Mouse (Mus musculus) neural tube, embryonic 11.5 days (tissue): ENCODE results near the gene Selenos. TPM values are rescaled to one million over a fixed set of nuclear protein-coding genes. Genes with fewer than 3 reads are reported as not detected.

Source experiments
- ATAC-seq: fragments of 200-750 bp; cut with Nextera tagmentation; 2 replicates; pipeline ENCODE4 v1.8.0; 2017; ENCODE audit warnings: moderate number of reproducible peaks, mild to moderate bottlenecking, moderate TSS enrichment, moderate library complexity; ENCODE audit not compliant: insufficient read depth, low FRiP score, low TSS enrichment
- DNase-seq: peaks from one replicate; pipeline ENCODE4 v3.0.0-alpha.2; 2015; ENCODE audit warnings: low spot score
- H3K27ac ChIP-seq: fragments of 300-500 bp; sonication (generic); 2 replicates; pipeline ENCODE4 v1.5.1; 2014; ENCODE audit warnings: low read depth, mild to moderate bottlenecking, low read length
- H3K27me3 ChIP-seq: fragments of 300-500 bp; sonication (generic); 2 replicates; pipeline ENCODE4 v1.6.1; 2014; ENCODE audit warnings: mild to moderate bottlenecking, low read length, mixed read lengths; ENCODE audit not compliant: control insufficient read depth, insufficient read depth
- H3K36me3 ChIP-seq: fragments of 300-500 bp; sonication (generic); 2 replicates; pipeline ENCODE4 v1.6.1; 2014; ENCODE audit warnings: mild to moderate bottlenecking, low read length, moderate library complexity, mixed read lengths; ENCODE audit not compliant: control insufficient read depth, insufficient read depth
- H3K4me1 ChIP-seq: fragments of 300-500 bp; sonication (generic); 2 replicates; pipeline ENCODE4 v1.6.1; 2014; ENCODE audit warnings: low read length, mixed read lengths; ENCODE audit not compliant: control insufficient read depth, insufficient read depth
- H3K4me2 ChIP-seq: fragments of 300-500 bp; sonication (generic); 2 replicates; pipeline ENCODE4 v1.6.1; 2014; ENCODE audit warnings: low read depth, mild to moderate bottlenecking, moderate library complexity
- H3K4me3 ChIP-seq: fragments of 300-500 bp; sonication (generic); 2 replicates; pipeline ENCODE4 v1.5.1; 2014; ENCODE audit warnings: low read depth, low read length
- H3K9ac ChIP-seq: fragments of 300-500 bp; sonication (generic); 2 replicates; pipeline ENCODE4 v1.6.1; 2014; ENCODE audit warnings: mild to moderate bottlenecking, low read length
- H3K9me3 ChIP-seq: fragments of 300-500 bp; sonication (generic); 2 replicates; pipeline ENCODE4 v1.6.1; 2016; ENCODE audit warnings: low read length; ENCODE audit not compliant: control insufficient read depth
- WGBS: fragments of 180-500 bp; shearing (Covaris S2); extraction: QIAGEN DNeasy Blood & Tissue Kit; methylation state at CpG from one replicate; pipeline ENCODE4 v1.1.7; 2014; 5-methylcytosine and 5-hydroxymethylcytosine counted together
- polyA plus RNA-seq: library from polyadenylated mRNA; unstranded; fragments of >200 nt; fragmentation: Nextera tagmentation; extraction: Ambion mirVana; gene quantifications from 2 replicates; pipeline ENCODE4 v1.2.1, GENCODE M21; 2014

Selenos gene
- 88.8 and 98.4 TPM in 2 replicates for polyA plus RNA-seq

GRCm38 (mm10) chr7:66079364-66080230, at the start of gene Selenos:
Selenos (plus strand) TSS chr7:66079649.
- under 1% methylated on average over 65 of the region's 65 CpGs for WGBS
- H3K4me1 ChIP-seq, result peaks cover 12% of the 10 kb centered on the region
- peak; percentile 98 for DNase-seq
- peak within 1 kb of the TSS; percentile 92 for H3K4me2 ChIP-seq
- peak within 1 kb of the TSS; percentile 77 for H3K9ac ChIP-seq
- no peaks in the 10 kb centered on the region for H3K9me3 ChIP-seq
- ATAC-seq, result peak; percentile 100
- peak within 1 kb of the TSS; percentile 66 for H3K4me3 ChIP-seq
- peak within 1 kb of the TSS; percentile 55; the same call in 1 of the 2 replicates for H3K27ac ChIP-seq
- H3K36me3 ChIP-seq, result peaks cover 7% of the 10 kb centered on the region
- H3K27me3 ChIP-seq, result no peaks in the 10 kb centered on the region

- DNase-seq (no peak), ATAC-seq (no peak)
- Histone ChIP-seq H3K4me1 (no peaks in the 10 kb centered on the region), H3K4me3 (no peak overlapping the region), H3K9me3 (no peaks in the 10 kb centered on the region), H3K36me3 (no peaks in the 10 kb centered on the region), H3K27me3 (no peaks in the 10 kb centered on the region), H3K27ac (no peak overlapping the region), H3K9ac (no peak overlapping the region), H3K4me2 (no peak overlapping the region)
- 48% methylated on average over 8 of the region's 8 CpGs for WGBS
These were observed 42.6 kb upstream of the Selenos start for GRCm38 (mm10) chr7:66036809-66037208.

GRCm38 (mm10) chr7:66038261-66038660, 41.2 kb upstream of the Selenos start:
- H3K4me1 ChIP-seq, result no peaks in the 10 kb centered on the region
- H3K9ac ChIP-seq, result no peak overlapping the region
- ATAC-seq (no peak), DNase-seq (no peak)
- WGBS, result 77% methylated on average over 3 of the region's 3 CpGs
- H3K27me3 ChIP-seq, result no peaks in the 10 kb centered on the region
- no peaks in the 10 kb centered on the region for H3K36me3 ChIP-seq
- H3K9me3 ChIP-seq, result no peaks in the 10 kb centered on the region
- no peak overlapping the region for H3K27ac ChIP-seq
- H3K4me2 ChIP-seq, result no peak overlapping the region
- no peak overlapping the region for H3K4me3 ChIP-seq

- DNase-seq (no peak), ATAC-seq (no peak)
- Histone ChIP-seq H3K4me1 (no peaks in the 10 kb centered on the region), H3K9ac (no peak overlapping the region), H3K36me3 (no peaks in the 10 kb centered on the region), H3K4me2 (no peak overlapping the region), H3K27ac (no peak overlapping the region), H3K4me3 (no peak overlapping the region), H3K9me3 (no peaks in the 10 kb centered on the region), H3K27me3 (no peaks in the 10 kb centered on the region)
- WGBS, result 79% methylated on average over 11 of the region's 11 CpGs
These were observed 40.7 kb upstream of the Selenos start for GRCm38 (mm10) chr7:66038730-66039129.

GRCm38 (mm10) chr7:66040026-66040814, 39.2 kb upstream of the Selenos start:
- H3K27ac ChIP-seq, result no peak overlapping the region
- H3K9ac ChIP-seq, result no peak overlapping the region
- 81% methylated on average over 18 of the region's 18 CpGs for WGBS
- no peak for ATAC-seq
- no peak for DNase-seq
- H3K4me1 ChIP-seq, result peaks cover 7% of the 10 kb centered on the region
- no peaks in the 10 kb centered on the region for H3K36me3 ChIP-seq
- no peak overlapping the region for H3K4me2 ChIP-seq
- H3K9me3 ChIP-seq, result no peaks in the 10 kb centered on the region
- H3K27me3 ChIP-seq, result no peaks in the 10 kb centered on the region
- no peak overlapping the region for H3K4me3 ChIP-seq

GRCm38 (mm10) chr7:66043552-66044459, 35.6 kb upstream of the Selenos start, which contains the start of gene Gm45213:
Gm45213 (plus strand) TSS chr7:66043602.
- 72% methylated on average over 10 of the region's 10 CpGs for WGBS
- no peak for DNase-seq

GRCm38 (mm10) chr7:66044617-66045016, 34.8 kb upstream of the Selenos start:
- H3K36me3 ChIP-seq, result no peaks in the 10 kb centered on the region
- DNase-seq, result peak; percentile 12
- no peak overlapping the region for H3K4me3 ChIP-seq
- WGBS, result 19% methylated on average over 9 of the region's 9 CpGs
- H3K9me3 ChIP-seq, result no peaks in the 10 kb centered on the region
- no peak overlapping the region for H3K9ac ChIP-seq
- H3K27me3 ChIP-seq, result 0 out of 2 replicates have a peak, but pooled peaks cover 2% of the 10 kb centered on the region
- no peak overlapping the region for H3K4me2 ChIP-seq
- H3K27ac ChIP-seq, result no peak overlapping the region
- peaks cover 12% of the 10 kb centered on the region for H3K4me1 ChIP-seq
- no peak for ATAC-seq

More at GRCm38 (mm10) chr7:66043552-66044459, 35.6 kb upstream of the Selenos start, which contains the start of gene Gm45213:
- Histone ChIP-seq H3K36me3 (no peaks in the 10 kb centered on the region), H3K9me3 (no peaks in the 10 kb centered on the region), H3K27me3 (0 out of 2 replicates have a peak, but pooled peaks cover 2% of the 10 kb centered on the region), H3K9ac (no peak within 1 kb of the TSS), H3K4me3 (no peak within 1 kb of the TSS), H3K27ac (no peak within 1 kb of the TSS), H3K4me2 (no peak within 1 kb of the TSS), H3K4me1 (peaks cover 12% of the 10 kb centered on the region)
- no peak for ATAC-seq
